ENCODE assay signal across 16 mouse cellular contexts in genomic region chr11:21403877-21404276, GRCm38 (mm10).
"Had no signal": no experiment of that assay in that cellular context is flagged by ENCODE, and none has a peak within 500 bp of the region (broad histone marks: within the 10 kb centered on the region; RNA-seq: fewer than 3 reads in every experiment).

No protein-coding gene starts in this region.

- H3K9me3 ChIP-seq: limb, embryonic 10.5 days; liver, embryonic 15.5 days; megakaryocyte, embryonic 14.5 days; midbrain, embryonic 15.5 days; neural tube, embryonic 13.5 days; stomach, embryonic 15.5 days had no signal

- H3K4me2 ChIP-seq: liver, embryonic 11.5 days; liver, embryonic 15.5 days; midbrain, embryonic 11.5 days; midbrain, embryonic 15.5 days; neural tube, embryonic 13.5 days; stomach, embryonic 15.5 days had no signal

- H3K27me3 ChIP-seq: liver, embryonic 15.5 days; megakaryocyte, embryonic 14.5 days; midbrain, embryonic 15.5 days; neural tube, embryonic 13.5 days; stomach, embryonic 15.5 days had no signal

- H3K36me3 ChIP-seq: limb, embryonic 10.5 days; liver, embryonic 15.5 days; midbrain, embryonic 15.5 days; neural tube, embryonic 13.5 days; stomach, embryonic 15.5 days had no signal

- DNase-seq: kidney, adult 8-10 months; kidney, postnatal 10 days; lung, adult 2 months; lung, postnatal 10 days; retina, postnatal 1 day; right cerebral cortex, postnatal 4 days; thymus, postnatal 14 days had no signal

- H3K9ac ChIP-seq: liver, embryonic 15.5 days; midbrain, embryonic 15.5 days; neural tube, embryonic 13.5 days; stomach, embryonic 15.5 days had no signal

- ATAC-seq: midbrain, embryonic 15.5 days had no signal

- H3K27ac ChIP-seq: limb, embryonic 10.5 days; liver, embryonic 15.5 days; macrophage; midbrain, embryonic 15.5 days; neural tube, embryonic 13.5 days; stomach, embryonic 15.5 days had no signal

- H3K4me1 ChIP-seq: midbrain, embryonic 15.5 days; neural tube, embryonic 13.5 days had no signal

- H3K4me3 ChIP-seq: limb, embryonic 10.5 days; liver, embryonic 15.5 days; megakaryocyte, embryonic 14.5 days; midbrain, embryonic 15.5 days; neural tube, embryonic 13.5 days; stomach, embryonic 15.5 days had no signal
